20 mouse cellular contexts compared by ENCODE assay signal in the genomic region with DNA sequence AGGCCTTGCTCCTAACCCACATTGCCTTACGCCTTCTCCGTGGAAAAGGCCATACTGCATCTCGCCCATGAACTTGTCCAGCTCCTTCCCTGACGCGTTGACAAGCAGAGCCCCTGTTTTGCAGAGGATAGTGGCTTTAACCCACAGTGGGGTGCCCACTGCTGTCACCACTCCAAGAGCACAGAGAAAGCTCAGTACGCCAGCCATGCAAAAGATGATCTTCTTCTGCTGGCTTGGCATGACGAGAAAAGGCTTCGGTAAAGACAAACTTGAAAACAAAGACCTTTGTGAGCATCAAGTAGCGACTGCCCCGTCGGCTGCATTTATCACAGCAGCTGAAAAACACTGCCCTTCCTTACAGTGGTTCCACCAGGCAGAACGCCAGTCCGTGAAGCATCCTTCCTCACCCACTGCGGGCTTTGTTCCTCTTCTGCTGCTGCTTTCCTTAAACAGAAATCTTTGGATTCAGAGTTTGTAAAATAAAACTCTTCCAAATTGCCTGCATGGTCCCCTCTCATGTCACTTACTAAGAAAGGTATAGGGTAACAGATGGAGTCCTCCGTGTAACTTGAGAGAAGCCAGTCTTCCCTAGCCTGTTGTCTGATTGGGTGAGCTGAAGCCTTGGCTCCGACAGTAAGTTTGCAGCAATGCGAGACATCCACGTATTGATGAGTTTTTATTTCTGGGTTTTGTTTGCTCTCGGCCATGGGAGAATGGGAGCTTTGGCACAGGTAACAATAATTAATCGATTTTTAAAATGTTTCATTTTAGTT. TPM values are rescaled to one million over a fixed set of nuclear protein-coding genes. Genes with fewer than 3 reads are reported as not detected.
DNase-seq lines count a peak whose midpoint lies in the region; ATAC-seq and TF ChIP-seq lines count a peak whose summit lies in the region.
"Had no signal": no experiment of that assay in that cellular context is flagged by ENCODE, and none has a peak within 500 bp of the region (broad histone marks: within the 10 kb centered on the region; RNA-seq: fewer than 3 reads in every experiment).

A gene (minus strand): TSS at position 540 of the 773 bp plus-strand sequence.

- H3K9ac ChIP-seq in kidney, postnatal 0 days (ENCODE audit: low read depth, low read length) = no peak within 1 kb of the TSS
- 0 out of 2 replicates have a peak within 1 kb of the TSS, but pooled peaks have one; percentile 5 for H3K9ac ChIP-seq in hindbrain, postnatal 0 days (replicated peaks; ENCODE audit: low read length)
- H3K9ac ChIP-seq: embryonic facial prominence, embryonic 15.5 days; forebrain, embryonic 13.5 days; limb, embryonic 12.5 days; liver, embryonic 14.5 days; neural tube, embryonic 13.5 days had no signal

- no peaks in the 10 kb centered on the region for H3K4me1 ChIP-seq in kidney, postnatal 0 days (replicated peaks; ENCODE audit: insufficient read depth, low read length)
- H3K4me1 ChIP-seq in hindbrain, postnatal 0 days (ENCODE audit: insufficient read depth, low read length) = peaks cover 13% of the 10 kb centered on the region
- H3K4me1 ChIP-seq: embryonic facial prominence, embryonic 15.5 days; limb, embryonic 12.5 days had no signal

- no peaks in the 10 kb centered on the region for H3K27me3 ChIP-seq in kidney, postnatal 0 days (ENCODE audit: insufficient read depth, low read length)
- no peaks in the 10 kb centered on the region for H3K27me3 ChIP-seq in hindbrain, postnatal 0 days (ENCODE audit: insufficient read depth, low read length)
- H3K27me3 ChIP-seq: embryonic facial prominence, embryonic 15.5 days; forebrain, embryonic 13.5 days; limb, embryonic 12.5 days; neural tube, embryonic 13.5 days had no signal

- TF ChIP-seq CTCF in kidney, postnatal 0 days (IDR thresholded peaks at IDR 0.05; ENCODE audit: low read depth) = no peak
- no peak for TF ChIP-seq CTCF in brain, embryonic 14.5 days (IDR thresholded peaks at IDR 0.05; ENCODE audit: borderline replicate concordance, extremely low read depth, insufficient read depth, insufficient read length)
- no peak for TF ChIP-seq CTCF in hindbrain, postnatal 0 days (IDR thresholded peaks at IDR 0.05; ENCODE audit: low read depth)
- no peak for TF ChIP-seq CTCF in gastrocnemius, adult 2 months (IDR thresholded peaks at IDR 0.05)

- H3K9me3 ChIP-seq in kidney, postnatal 0 days (replicated peaks; ENCODE audit: low read length) = no peaks in the 10 kb centered on the region
- no peaks in the 10 kb centered on the region for H3K9me3 ChIP-seq in hindbrain, postnatal 0 days (ENCODE audit: low read length)
- H3K9me3 ChIP-seq: embryonic facial prominence, embryonic 15.5 days; forebrain, embryonic 13.5 days; limb, embryonic 12.5 days; megakaryocyte, embryonic 14.5 days; neural tube, embryonic 13.5 days had no signal

- intact Hi-C loops in gastrocnemius, adult 2 months (cut with DNase I) = no loop called here

- no peaks in the 10 kb centered on the region for H3K36me3 ChIP-seq in kidney, postnatal 0 days (ENCODE audit: insufficient read depth, low read length)
- H3K36me3 ChIP-seq in hindbrain, postnatal 0 days (ENCODE audit: insufficient read depth, low read length) = no peaks in the 10 kb centered on the region
- H3K36me3 ChIP-seq: embryonic facial prominence, embryonic 15.5 days; limb, embryonic 12.5 days; neural tube, embryonic 13.5 days had no signal

- H3K4me2 ChIP-seq in kidney, postnatal 0 days (ENCODE audit: low read length) = peak within 1 kb of the TSS; percentile 24; the same call in 1 of the 2 replicates
- H3K4me2 ChIP-seq in hindbrain, postnatal 0 days (ENCODE audit: low read depth, low read length) = peak within 1 kb of the TSS; percentile 41
- H3K4me2 ChIP-seq: embryonic facial prominence, embryonic 15.5 days; forebrain, embryonic 13.5 days; limb, embryonic 12.5 days; neural tube, embryonic 13.5 days had no signal

- H3K27ac ChIP-seq in kidney, postnatal 0 days = no peak within 1 kb of the TSS
- no peak within 1 kb of the TSS; the same call in 1 of the 2 replicates for H3K27ac ChIP-seq in hindbrain, postnatal 0 days
- H3K27ac ChIP-seq in gastrocnemius, adult 2 months = no peak within 1 kb of the TSS
- H3K27ac ChIP-seq: embryonic facial prominence, embryonic 15.5 days; forebrain, embryonic 13.5 days; limb, embryonic 12.5 days; liver, embryonic 14.5 days; neural tube, embryonic 13.5 days had no signal

- TF ChIP-seq POLR2A in brain, embryonic 14.5 days (IDR thresholded peaks at IDR 0.05; ENCODE audit: borderline replicate concordance, extremely low read depth, insufficient read depth, insufficient read length, poor library complexity, severe bottlenecking) = no peak

- no peak for ATAC-seq in kidney, postnatal 0 days (replicated peaks; ENCODE audit: low FRiP score, low read depth)
- peak; percentile 43; the same call in 1 of the 2 replicates for ATAC-seq in hindbrain, postnatal 0 days
- ATAC-seq: forebrain, embryonic 13.5 days; inflammation-experienced regulatory T-cells, adult 6 months had no signal

- 48% methylated on average over 20 of the region's 20 CpGs for WGBS in kidney, postnatal 0 days
- WGBS in hindbrain, postnatal 0 days = 33% methylated on average over 20 of the region's 20 CpGs

- DNase-seq in embryo, embryonic 9.5 days (ENCODE audit: extremely low spot score) = peak; percentile 4
- DNase-seq in embryo, embryonic 10 days (ENCODE audit: low spot score) = no peak
- DNase-seq in kidney, postnatal 0 days (ENCODE audit: low spot score) = peak; percentile 45
- no peak for DNase-seq in kidney, adult 9 months
- peak; percentile 31 for DNase-seq in brain, embryonic 14.5 days (ENCODE audit: low read depth)
- DNase-seq in hindbrain, postnatal 0 days (ENCODE audit: low spot score) = peak; percentile 27
- no peak for DNase-seq in gastrocnemius, adult 2 months
- no peak for DNase-seq in heart, adult 9 months (ENCODE audit: low spot score in 2 of 2)
- DNase-seq: cerebellum, adult 9-10 months; heart, adult 18-20 months; lung, postnatal 10 days had no signal

- H3K4me3 ChIP-seq in kidney, postnatal 0 days (replicated peaks; ENCODE audit: low read depth, low read length) = 0 out of 2 replicates have a peak within 1 kb of the TSS, but pooled peaks have one; percentile 13
- no peak within 1 kb of the TSS; the same call in 1 of the 2 replicates for H3K4me3 ChIP-seq in hindbrain, postnatal 0 days (ENCODE audit: low read length)
- H3K4me3 ChIP-seq in gastrocnemius, adult 2 months = no peak within 1 kb of the TSS
- H3K4me3 ChIP-seq: embryonic facial prominence, embryonic 15.5 days; forebrain, embryonic 13.5 days; limb, embryonic 12.5 days; megakaryocyte, embryonic 14.5 days; neural tube, embryonic 13.5 days had no signal

RNA-seq across cellular contexts. Expression of the gene that starts here (rescaled TPM):
- polyA plus RNA-seq in kidney, postnatal 0 days (2015; fragmentation: Nextera tagmentation; extraction: Ambion mirVana) = 1.1 TPM in 2 replicates
- 0.74 and 0.85 TPM in 2 replicates for polyA plus RNA-seq in brain, embryonic 14.5 days (2012; rRNA removed)
- 3.3 and 7.1 TPM in 2 replicates for total RNA-seq in hindbrain, postnatal 0 days (2014; rRNA removed)
- 3.7 TPM in 2 replicates for polyA plus RNA-seq in hindbrain, postnatal 0 days (2015; fragmentation: Nextera tagmentation; extraction: Ambion mirVana)
- total RNA-seq in gastrocnemius, adult 2 months (2021) = not detected
- total RNA-seq: gastrocnemius, adult 8-10 months; heart, adult 18-20 months had no signal
- polyA plus RNA-seq: heart, postnatal 0 days; inflammation-experienced regulatory T-cells, adult 6 months; liver, embryonic 14.5 days had no signal

Comparison
In these comparisons a context has a peak if more than half of its experiments do, and no peak if none do; other contexts are left out.
1. DNase-seq: peak in embryo, embryonic 9.5 days (single experiment), kidney, postnatal 0 days (single experiment) and hindbrain, postnatal 0 days (single experiment); none in embryo, embryonic 10 days (single experiment), kidney, adult 9 months (single experiment), gastrocnemius, adult 2 months (single experiment) and heart, adult 9 months (0 of 2).
2. Peak in DNase-seq in brain, embryonic 14.5 days; RNA of the gene not detected or under 1 TPM.